Mouse (Mus musculus) bone marrow macrophage, adult 2 months (primary cell): ENCODE data around the gene Csn1s1.

ENCODE experiments used
- CTCF ChIP-seq: IDR thresholded peaks from 2 replicates; pipeline ENCODE4 v1.5.1; 2012; ENCODE audit warnings: low read depth, mild to moderate bottlenecking, low read length, moderate library complexity
- POLR2A ChIP-seq: IDR thresholded peaks from 2 replicates; pipeline ENCODE4 v1.6.1; 2012; ENCODE audit warnings: mild to moderate bottlenecking, low read depth, low read length, borderline replicate concordance

DNA sequence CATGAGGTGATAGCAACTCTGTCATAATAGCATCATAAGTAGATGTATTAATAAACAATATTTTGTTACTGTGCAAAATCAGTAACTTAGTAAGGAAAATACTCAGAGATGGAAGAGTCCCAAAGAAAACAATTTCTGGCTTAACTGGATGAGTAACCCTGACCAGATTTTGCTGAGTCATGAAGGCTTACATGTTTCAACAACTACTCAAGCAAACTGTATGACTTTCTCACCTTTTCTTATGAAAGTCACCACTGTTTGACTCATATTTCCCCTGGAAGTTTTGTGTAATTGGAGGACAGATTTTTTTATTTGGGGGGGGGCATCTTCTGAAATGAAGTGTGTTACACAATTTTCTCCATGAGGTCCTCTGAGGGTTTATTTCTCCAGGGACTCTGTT lies 43.3 kb upstream of the Csn1s1 start:
- TF ChIP-seq CTCF, result no peak
- no peak for TF ChIP-seq POLR2A
